Mouse (Mus musculus) limb, embryonic 14.5 days (tissue): ENCODE results near the gene Il10ra. TPM values are rescaled to one million over a fixed set of nuclear protein-coding genes. Genes with fewer than 3 reads are reported as not detected.

ENCODE experiments used
- ATAC-seq: fragments of 200-750 bp; cut with Nextera tagmentation; 2 replicates; pipeline ENCODE4 v1.8.0; 2017; ENCODE audit warnings: low read depth, moderate number of reproducible peaks, moderate TSS enrichment; ENCODE audit not compliant: low FRiP score
- DNase-seq: peaks from one replicate; pipeline ENCODE4 v3.0.0-alpha.2; 2015; ENCODE audit warnings: low spot score
- H3K27ac ChIP-seq: fragments of 300-500 bp; sonication (generic); replicated peaks from 2 replicates; pipeline ENCODE4 v1.5.1; 2014; ENCODE audit warnings: low read depth, mild to moderate bottlenecking, low read length, moderate library complexity, mixed read lengths
- H3K27me3 ChIP-seq: fragments of 300-500 bp; sonication (generic); 2 replicates; pipeline ENCODE4 v1.6.1; 2014; ENCODE audit warnings: low read length, mixed read lengths; ENCODE audit not compliant: control insufficient read depth, insufficient read depth
- H3K36me3 ChIP-seq: fragments of 300-500 bp; sonication (generic); 2 replicates; pipeline ENCODE4 v1.6.1; 2014; ENCODE audit warnings: mild to moderate bottlenecking, low read length, moderate library complexity, mixed read lengths; ENCODE audit not compliant: control insufficient read depth, insufficient read depth
- H3K4me1 ChIP-seq: fragments of 300-500 bp; sonication (generic); 2 replicates; pipeline ENCODE4 v1.6.1; 2014; ENCODE audit warnings: antibody characterized with exemption, low read length, mixed read lengths; ENCODE audit not compliant: control insufficient read depth, insufficient read depth
- H3K4me2 ChIP-seq: fragments of 300-500 bp; sonication (generic); replicated peaks from 2 replicates; pipeline ENCODE4 v1.6.1; 2014; ENCODE audit warnings: low read depth, mild to moderate bottlenecking, low read length, moderate library complexity; ENCODE audit not compliant: severe bottlenecking
- H3K4me3 ChIP-seq: fragments of 300-500 bp; sonication (generic); replicated peaks from 2 replicates; pipeline ENCODE4 v1.5.1; 2014; ENCODE audit warnings: low read length
- H3K9ac ChIP-seq: fragments of 300-500 bp; sonication (generic); 2 replicates; pipeline ENCODE4 v1.6.1; 2014; ENCODE audit warnings: mild to moderate bottlenecking, low read depth, low read length, moderate library complexity; ENCODE audit not compliant: severe bottlenecking
- H3K9me3 ChIP-seq: fragments of 300-500 bp; sonication (generic); 2 replicates; pipeline ENCODE4 v1.6.1; 2016; ENCODE audit warnings: low read length; ENCODE audit not compliant: control insufficient read depth
- POLR2A ChIP-seq: fragments of 200-500 bp; IDR thresholded peaks from 2 replicates; pipeline ENCODE4 v1.8.0; 2012; ENCODE audit warnings: inconsistent platforms, mild to moderate bottlenecking, moderate library complexity, borderline replicate concordance; ENCODE audit not compliant: insufficient read depth, insufficient read length; ENCODE audit errors: extremely low read depth
- WGBS: fragments of 180-500 bp; shearing (Covaris S2); extraction: QIAGEN DNeasy Blood & Tissue Kit; methylation state at CpG from one replicate; pipeline ENCODE4 v1.1.7; 2014; 5-methylcytosine and 5-hydroxymethylcytosine counted together
- polyA plus RNA-seq, 2 experiments: library from polyadenylated mRNA; depleted of rRNA in 1 of 2; stranded (reverse) in 1 of 2; unstranded in 1 of 2; fragments of >200 nt; fragmentation: Nextera tagmentation in 1 of 2; extraction: Ambion mirVana in 1 of 2; gene quantifications; 2 replicates each; pipeline versions ENCODE4 v1.2.1 to v1.2.3; 2012 to 2014

Il10ra gene
- polyA plus RNA-seq, 2 experiments = 1.3 to 1.6 TPM

DNA sequence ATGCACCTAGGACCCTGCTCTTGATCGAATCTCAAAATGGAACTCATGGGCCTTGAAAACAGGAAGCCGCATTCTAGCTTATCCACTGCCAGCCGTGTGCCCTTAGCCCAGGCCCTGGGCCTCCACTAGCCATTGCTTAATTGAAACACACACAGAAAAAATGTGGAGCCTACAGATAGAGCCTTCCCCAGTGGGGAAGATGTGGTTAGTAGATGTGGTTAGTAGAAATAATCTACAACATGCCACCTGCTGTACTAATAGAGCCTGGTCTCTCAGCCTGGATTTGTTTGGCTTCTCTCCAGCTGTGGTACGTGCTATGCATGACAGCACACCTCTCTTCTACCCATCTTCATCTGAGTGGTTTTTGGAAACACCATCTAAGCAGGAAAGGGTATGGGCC, 5.3 kb upstream of the Il10ra start:
- Histone ChIP-seq H3K4me3 (no peak overlapping the region), H3K4me2 (no peak overlapping the region), H3K9me3 (no peaks in the 10 kb centered on the region), H3K36me3 (no peaks in the 10 kb centered on the region), H3K4me1 (no peaks in the 10 kb centered on the region), H3K27ac (no peak overlapping the region), H3K27me3 (0 out of 2 replicates have a peak, but pooled peaks cover 10% of the 10 kb centered on the region), H3K9ac (no peak overlapping the region)
- TF ChIP-seq POLR2A = no peak
- ATAC-seq (no peak), DNase-seq (no peak)
- 87% methylated on average over 4 of the region's 4 CpGs for WGBS

DNA sequence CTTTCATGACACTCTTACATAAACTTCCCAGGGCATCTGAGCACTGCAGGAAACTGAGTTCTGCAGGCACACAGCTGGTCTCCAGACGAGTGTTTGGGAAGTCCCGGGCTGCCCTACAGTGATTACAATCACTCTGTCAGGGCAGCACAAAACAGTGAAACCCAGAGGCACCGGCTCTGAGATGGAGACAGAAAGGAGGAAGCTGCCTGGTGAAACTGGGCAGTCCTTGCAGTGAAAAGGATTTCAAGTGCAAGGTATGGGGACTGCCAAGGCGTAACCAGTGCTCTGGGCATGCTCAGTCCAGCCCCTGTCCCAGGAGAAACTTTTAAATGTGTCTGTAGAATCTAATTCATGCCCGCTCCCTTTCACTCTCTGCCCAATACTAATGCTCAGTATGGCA, 3.3 kb upstream of the Il10ra start:
- H3K27ac ChIP-seq = no peak overlapping the region
- no peaks in the 10 kb centered on the region for H3K36me3 ChIP-seq
- H3K27me3 ChIP-seq = peaks cover 26% of the 10 kb centered on the region
- TF ChIP-seq POLR2A = no peak
- H3K4me1 ChIP-seq = no peaks in the 10 kb centered on the region
- DNase-seq (no peak), ATAC-seq (no peak)
- no peaks in the 10 kb centered on the region for H3K9me3 ChIP-seq
- WGBS = 41% methylated on average over 5 of the region's 5 CpGs
- no peak overlapping the region for H3K4me2 ChIP-seq
- H3K9ac ChIP-seq = no peak overlapping the region
- H3K4me3 ChIP-seq = no peak overlapping the region

DNA sequence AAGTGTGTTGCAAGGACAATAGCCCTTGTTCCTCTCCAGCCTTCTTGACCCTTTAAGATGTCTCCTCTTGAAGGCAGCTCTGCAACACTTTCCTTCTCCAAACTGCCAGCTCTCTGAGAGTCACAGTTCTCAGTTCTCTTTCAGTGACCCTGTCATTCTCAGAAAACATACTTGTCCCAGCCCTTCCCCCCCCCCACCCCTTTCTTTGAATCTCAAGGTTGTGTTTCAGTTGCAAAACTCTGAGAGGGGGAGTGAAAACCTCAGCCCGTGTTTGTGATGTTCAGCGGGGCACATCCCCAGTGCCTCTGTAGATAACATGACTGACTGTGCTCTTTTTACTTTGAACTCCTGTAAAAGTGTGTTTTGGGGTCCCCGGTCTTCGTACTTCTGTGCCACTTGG, 870 bp downstream of the Il10ra start:
- TF ChIP-seq POLR2A = no peak
- no peak overlapping the region for H3K4me3 ChIP-seq
- DNase-seq = no peak
- no peak for ATAC-seq
- no peaks in the 10 kb centered on the region for H3K36me3 ChIP-seq
- no peaks in the 10 kb centered on the region for H3K9me3 ChIP-seq
- peaks cover 26% of the 10 kb centered on the region for H3K27me3 ChIP-seq
- no peak overlapping the region for H3K27ac ChIP-seq
- WGBS = 70% methylated on average over 4 of the region's 4 CpGs
- H3K4me1 ChIP-seq = no peaks in the 10 kb centered on the region
- no peak overlapping the region for H3K4me2 ChIP-seq
- H3K9ac ChIP-seq = no peak overlapping the region

DNA sequence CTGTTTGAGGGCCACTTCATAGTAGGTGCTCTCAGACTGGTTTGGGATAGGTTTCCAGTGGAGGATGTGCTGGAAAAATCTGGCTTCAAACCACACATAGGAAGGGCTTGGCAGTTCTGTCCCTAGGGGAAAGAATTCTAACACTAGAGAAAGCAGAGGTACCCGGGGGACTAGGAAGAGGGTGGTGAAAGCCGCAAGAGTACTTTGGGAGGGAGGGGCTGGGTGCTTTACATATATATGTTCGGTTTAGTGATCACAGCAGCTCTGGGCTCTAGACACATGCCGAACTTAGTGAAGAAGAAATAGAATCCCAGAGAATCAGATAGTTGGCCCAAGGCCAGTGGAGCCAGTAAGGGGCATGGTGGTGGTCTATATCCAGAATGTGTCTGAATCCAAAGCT, 1.9 kb downstream of the Il10ra start:
- H3K27me3 ChIP-seq = peaks cover 26% of the 10 kb centered on the region
- H3K4me1 ChIP-seq = no peaks in the 10 kb centered on the region
- no peak overlapping the region for H3K4me3 ChIP-seq
- DNase-seq = no peak
- H3K27ac ChIP-seq = no peak overlapping the region
- H3K9me3 ChIP-seq = no peaks in the 10 kb centered on the region
- no peak overlapping the region for H3K9ac ChIP-seq
- no peak for ATAC-seq
- H3K36me3 ChIP-seq = no peaks in the 10 kb centered on the region
- WGBS = 89% methylated on average over 4 of the region's 4 CpGs
- no peak overlapping the region for H3K4me2 ChIP-seq
- TF ChIP-seq POLR2A = no peak

DNA sequence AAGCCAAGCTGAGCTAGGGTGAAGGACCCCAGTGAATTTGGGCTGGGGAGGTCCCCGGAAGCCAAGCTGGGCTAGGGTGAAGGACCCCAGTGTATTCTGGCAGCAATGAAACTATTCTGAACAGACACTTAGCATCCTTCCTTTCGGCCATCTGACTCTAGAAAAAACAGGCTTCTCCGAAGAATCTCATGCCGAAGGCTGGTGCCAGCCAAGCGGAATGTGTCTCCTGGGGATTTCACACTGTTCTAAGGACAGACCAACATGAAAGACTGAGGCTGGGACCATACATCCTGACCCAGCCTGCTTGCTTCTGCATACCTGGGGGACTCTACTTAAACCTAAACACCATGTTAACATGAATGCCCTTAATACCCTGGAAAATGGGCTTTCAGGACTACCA, 7.1 kb downstream of the Il10ra start:
- DNase-seq (no peak), ATAC-seq (no peak)
- H3K27ac ChIP-seq = no peak overlapping the region
- H3K4me2 ChIP-seq = no peak overlapping the region
- TF ChIP-seq POLR2A = no peak
- 72% methylated on average over 5 of the region's 5 CpGs for WGBS
- no peaks in the 10 kb centered on the region for H3K36me3 ChIP-seq
- H3K9me3 ChIP-seq = no peaks in the 10 kb centered on the region
- H3K4me3 ChIP-seq = no peak overlapping the region
- no peak overlapping the region for H3K9ac ChIP-seq
- H3K27me3 ChIP-seq = no peaks in the 10 kb centered on the region
- no peaks in the 10 kb centered on the region for H3K4me1 ChIP-seq

DNA sequence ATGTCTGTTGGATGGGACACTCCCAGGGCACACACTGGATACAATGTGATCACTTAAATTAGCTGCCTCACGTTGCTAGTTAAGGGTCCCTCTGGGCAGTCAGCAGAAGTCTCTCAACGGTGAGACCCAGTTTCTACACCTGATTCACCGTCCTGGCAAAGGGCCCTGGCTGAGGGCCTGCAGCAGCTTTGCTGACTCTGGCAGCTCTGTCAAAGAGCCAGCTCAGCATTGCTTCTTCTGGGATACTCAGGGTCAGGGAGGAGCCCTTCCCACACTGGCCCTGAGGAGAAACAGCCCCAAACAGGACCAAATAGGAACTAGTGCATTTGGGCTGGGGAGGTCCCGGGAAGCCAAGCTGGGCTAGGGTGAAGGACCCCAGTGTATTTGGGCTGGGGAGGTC, 7.5 kb downstream of the Il10ra start:
- WGBS = 36% methylated on average over 4 of the region's 4 CpGs
- no peak overlapping the region for H3K4me2 ChIP-seq
- H3K27me3 ChIP-seq = no peaks in the 10 kb centered on the region
- no peak overlapping the region for H3K4me3 ChIP-seq
- no peak for TF ChIP-seq POLR2A
- H3K36me3 ChIP-seq = no peaks in the 10 kb centered on the region
- no peaks in the 10 kb centered on the region for H3K4me1 ChIP-seq
- ATAC-seq (no peak), DNase-seq (no peak)
- H3K9me3 ChIP-seq = no peaks in the 10 kb centered on the region
- no peak overlapping the region for H3K27ac ChIP-seq
- H3K9ac ChIP-seq = no peak overlapping the region
